Mouse (Mus musculus): ENCODE measurements at regions not wholly inside any gene's neighbourhood (a gene's known extent, or its start where the extent isn't known, plus 50 kb on each side); places are given as distances from the start of the nearest gene placed in this dataset.

- TF ChIP-seq MAFK (IDR thresholded peaks at IDR 0.05; ENCODE audit: insufficient read depth, low read depth, low read length) (no peak), HCFC1 (IDR thresholded peaks at IDR 0.05; ENCODE audit: borderline replicate concordance, insufficient read depth, low read length) (no peak), ZC3H11A (IDR thresholded peaks at IDR 0.05; ENCODE audit: borderline replicate concordance, low read depth, low read length) (no peak)
Observed at GRCm38 (mm10) chr1:164531741-164532140, 73.6 kb upstream of the Atp1b1 start.
